Mouse (Mus musculus): ENCODE data around the gene Nckap5.

Gene Nckap5

DNA sequence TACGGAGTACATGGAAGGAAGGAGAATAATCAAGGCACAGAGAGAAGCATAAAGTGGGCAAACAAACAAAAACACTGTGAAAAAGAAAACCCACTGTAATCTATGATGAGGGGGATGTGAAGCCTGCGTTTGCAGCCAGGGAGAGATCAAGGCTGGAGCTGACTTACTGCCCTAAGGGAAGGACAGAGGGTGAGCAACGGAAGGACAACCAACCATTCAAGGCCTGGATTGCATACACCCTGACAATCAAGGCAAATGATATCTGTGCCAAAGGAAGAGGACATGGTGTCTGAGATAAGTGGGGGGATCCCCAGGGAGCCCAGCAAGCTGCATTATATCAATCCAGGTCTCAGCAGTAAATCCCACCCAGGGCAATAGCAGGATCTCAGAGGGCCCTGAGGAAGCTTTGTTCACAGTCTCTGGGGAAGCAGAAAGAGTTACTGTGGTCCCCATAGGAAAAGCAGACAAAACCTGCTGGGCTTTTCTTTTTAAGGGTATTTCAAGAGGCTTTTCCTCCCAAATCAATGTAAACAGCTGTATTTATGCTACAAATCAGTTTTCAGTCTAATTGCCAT is 265.4 kb downstream of the Nckap5 start:
- DNase-seq (ENCODE audit: low read depth, low spot score): no peak

DNA sequence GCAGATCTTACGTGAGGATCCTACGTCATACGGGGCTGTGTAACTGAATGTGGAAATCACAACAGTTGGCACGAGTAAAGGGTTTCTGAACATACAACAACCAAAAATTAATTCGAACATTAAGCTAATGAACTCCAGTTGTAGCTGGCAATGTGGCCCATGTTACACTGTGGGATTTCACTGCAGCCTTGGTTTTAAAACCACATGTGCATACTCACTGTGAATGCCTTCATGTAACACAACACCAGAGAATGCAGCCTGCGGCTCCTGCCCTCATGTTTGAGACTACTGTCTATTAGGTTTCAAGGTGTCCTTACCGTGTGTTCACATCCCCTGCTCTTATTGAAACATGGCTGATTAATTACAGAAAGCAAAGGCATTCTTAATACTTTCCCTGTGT is 269.7 kb downstream of the Nckap5 start:
- DNase-seq (ENCODE audit: low read depth, low spot score): no peak

DNA sequence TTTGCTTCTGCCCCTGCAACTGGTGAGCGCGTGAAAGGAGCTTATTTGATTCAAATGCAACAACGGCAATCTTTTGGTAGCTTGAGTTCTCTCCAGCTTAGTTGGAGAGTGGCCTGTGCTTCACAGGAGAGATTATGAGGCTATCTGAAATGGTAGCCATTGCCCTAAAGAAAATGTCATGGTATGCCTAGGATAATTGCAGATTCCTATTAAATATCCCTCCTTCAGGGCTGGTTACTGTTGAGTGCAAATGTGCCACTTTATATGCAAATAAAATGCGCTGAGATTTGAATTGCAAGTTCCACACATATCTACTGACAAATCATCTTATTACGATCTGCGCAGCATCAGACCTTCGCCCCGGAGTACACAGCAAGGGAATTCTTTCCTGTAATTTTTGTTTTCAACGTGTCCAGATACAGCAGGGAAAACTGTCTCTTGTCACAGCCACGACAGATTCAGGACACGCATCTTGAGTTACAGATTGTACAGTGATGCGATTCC is 272.8 kb downstream of the Nckap5 start:
- no peak for DNase-seq (ENCODE audit: low read depth, low spot score)

DNA sequence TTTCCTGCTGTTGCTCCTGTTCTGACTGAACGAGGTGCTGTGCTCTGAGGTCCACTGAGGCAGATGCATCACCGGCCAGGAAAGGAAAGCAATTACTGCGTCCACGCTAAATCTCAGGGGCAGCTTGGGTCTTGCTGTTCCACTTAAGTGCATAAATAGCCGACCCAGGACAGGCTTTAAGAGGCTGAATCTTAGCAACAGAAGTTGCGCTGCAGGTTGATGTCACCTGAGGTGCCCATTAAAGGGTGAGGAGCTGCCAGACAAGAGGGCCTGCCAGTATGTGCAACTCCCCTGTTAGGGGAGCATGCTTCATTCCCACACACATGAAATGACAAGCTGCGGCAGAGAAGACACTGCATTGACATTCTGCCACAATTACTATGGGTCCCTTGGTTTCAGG is 282.6 kb downstream of the Nckap5 start:
- DNase-seq (ENCODE audit: low read depth, low spot score): no peak

DNA sequence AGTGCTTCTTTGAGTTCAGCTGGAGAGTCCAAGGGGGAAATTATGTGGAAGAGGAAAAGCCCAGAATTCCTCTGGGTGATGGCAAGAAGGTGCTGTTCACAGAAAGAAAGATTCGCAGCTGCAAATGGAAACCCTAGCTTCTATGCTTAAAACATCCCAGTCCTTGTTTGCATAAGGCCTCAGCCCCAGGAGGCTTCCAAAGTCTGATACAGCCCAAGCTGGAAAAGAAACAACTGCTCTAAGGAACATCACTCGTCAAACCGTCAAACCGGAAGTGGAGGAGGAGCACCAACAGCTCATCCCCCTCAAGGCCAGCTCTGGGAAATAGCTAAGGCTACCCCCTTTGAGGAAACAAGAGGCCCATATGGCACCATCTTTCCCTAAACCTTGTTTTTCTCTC is 286.1 kb downstream of the Nckap5 start:
- no peak for DNase-seq (ENCODE audit: low read depth, low spot score)

DNA sequence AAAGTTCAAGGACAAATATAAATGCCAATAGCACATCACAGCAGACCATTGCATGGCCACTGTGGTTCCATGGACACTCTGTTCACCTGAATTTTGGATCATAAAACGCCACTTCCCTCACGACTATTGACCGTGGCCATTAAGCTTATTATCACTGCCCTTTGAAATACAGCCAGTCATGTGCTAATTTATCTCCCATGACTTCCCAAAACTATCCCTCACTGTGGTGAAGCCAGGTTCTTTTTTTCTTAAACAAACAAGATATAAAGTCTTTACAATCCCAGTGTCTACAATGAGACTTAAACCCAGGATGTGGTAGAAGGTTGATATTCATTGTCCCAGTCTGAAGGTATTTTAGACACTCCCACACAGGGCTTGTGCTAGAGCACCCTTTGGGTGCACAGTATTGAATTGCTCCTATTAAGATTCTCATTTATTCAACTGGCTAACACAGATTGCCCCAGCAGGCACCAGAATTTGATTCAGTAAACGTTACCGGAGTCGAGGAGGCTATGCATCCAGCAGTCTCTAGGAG is 293.3 kb downstream of the Nckap5 start:
- no peak for DNase-seq (ENCODE audit: low read depth, low spot score)

DNA sequence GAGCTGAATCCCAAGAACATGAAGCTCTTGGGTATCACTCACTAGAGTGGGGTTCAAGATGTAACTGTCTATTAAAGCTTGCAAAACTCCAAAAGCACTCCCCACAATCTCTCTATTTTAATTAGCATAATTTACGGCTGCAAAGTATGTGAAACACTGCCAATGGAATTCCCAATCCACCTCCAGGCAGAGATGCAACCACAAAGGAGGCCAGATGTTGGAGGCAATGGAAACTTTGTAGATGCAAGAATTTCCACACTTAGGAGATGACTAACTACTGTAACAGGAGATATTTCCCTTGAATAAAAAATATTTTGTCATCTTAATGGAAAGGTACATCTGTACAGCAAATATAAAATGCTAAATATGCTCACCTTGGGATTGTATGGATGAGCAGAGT is 295.1 kb downstream of the Nckap5 start:
- DNase-seq (ENCODE audit: low read depth, low spot score): no peak

DNA sequence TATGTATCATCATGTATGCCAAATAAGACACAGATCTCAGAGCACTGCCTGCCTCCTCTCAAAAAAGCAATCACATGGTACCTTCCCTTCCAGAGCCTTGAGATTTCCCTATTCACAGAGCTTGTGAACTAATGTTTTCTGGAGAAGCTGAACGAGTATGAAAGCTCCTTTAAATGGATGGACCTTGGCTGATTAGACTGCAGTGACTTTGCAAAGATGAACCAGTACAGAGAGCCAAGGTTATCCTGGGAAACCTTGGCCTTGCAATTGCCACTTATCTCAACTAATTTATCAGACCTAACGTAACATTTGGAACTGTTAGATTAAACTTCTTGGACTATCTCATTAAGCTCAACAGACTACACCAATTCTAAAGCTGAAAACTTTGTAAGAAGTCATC is 296.6 kb downstream of the Nckap5 start:
- DNase-seq (ENCODE audit: low read depth, low spot score): no peak

DNA sequence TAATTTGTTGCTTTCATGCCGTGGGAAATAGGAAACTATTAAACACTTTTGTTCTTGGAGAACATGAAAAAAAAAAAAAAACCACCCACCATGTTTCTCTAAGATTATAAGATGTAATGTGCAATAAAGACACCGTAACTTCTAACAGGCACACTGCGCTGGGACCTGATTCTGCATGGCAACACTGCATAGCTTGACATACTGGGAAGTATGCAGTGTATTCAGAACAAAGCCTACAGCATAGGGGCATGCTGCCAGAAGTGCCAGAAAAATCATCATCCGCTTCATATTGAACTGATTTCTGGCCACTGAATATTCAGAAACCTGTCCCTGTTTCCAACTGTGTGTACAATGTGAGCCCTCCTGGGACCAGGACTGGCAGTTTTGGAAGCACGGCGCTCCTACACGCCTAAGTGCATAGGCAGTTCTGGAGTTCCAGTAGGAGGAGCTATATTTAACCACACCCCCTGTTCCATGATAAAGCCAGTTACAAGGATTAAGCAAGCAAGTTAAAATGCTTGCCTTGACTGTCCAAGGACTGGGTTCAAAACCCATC is 302.5 kb downstream of the Nckap5 start:
- peak; percentile 5 for DNase-seq (ENCODE audit: low read depth, low spot score)

DNA sequence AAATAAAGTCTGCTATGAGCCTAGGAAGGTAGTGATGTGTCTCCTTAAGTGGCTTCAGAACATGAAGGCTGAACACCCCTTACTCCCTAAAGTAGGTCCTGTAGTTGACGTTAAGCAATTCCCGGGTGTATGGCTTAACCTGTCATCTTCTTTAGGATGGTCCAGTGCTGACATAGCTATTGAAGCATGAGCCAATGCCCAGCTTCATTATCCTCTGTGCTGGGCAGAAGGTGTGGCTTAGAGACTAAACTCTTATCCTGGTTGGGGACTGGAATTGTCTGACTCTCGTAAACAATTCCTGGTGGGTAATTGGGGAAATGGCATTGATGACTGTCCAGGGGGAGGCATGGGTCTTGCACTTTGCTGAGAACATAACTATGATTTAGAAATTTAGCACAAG is 312.5 kb downstream of the Nckap5 start:
- DNase-seq (ENCODE audit: low read depth, low spot score): no peak

DNA sequence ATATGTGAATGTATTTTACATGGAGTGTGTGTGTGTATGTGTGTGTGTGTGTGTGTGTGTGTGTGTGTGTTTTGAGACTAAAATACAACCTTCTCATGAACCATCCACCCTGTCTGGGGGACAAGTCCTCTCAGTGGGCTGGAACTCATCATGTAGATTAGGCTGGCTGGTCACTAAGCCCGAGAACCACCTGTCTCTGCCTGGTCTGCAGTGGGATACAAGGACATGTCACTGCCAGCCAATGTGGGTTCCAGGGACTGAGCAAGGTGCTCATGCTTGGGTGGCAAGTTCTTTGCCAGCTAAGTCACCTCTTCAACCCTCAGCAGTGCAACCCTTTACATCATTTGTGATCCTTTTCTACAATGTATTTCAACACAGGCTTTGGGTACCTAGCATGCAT is 313.2 kb downstream of the Nckap5 start:
- DNase-seq (ENCODE audit: low read depth, low spot score): no peak

DNA sequence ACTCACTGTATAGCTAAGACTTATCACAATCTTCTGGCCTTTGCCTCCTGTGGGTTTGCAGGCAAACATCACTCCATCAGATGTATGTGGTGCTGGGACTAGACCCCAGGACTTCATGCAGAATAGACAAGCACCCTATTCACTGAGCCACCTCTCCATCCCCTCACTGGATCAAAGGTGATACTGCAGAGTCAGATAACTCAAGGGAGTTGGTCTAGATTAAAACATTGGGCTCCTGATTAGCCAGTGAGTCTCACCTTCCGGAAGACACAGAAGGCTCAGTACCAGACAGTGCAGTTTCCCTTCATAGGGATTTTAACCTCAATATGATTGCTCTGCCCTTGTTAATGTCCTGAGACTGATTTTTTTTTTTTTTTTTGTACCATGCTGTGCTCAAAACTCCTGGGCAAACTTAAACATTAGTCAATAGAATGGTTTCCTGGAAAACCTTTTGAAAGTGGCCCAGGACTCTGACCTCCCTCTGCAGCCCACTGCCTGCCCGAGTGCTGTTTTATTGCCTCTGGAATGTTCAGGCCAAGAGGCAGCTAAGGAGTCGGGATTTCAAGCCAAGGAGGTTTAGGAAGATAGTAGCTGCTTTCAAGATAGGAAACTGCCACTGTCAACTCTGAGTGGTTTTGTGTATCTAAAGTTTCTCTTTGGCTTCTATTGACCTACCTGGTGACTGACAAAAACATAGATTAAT is 315.4 kb downstream of the Nckap5 start:
- DNase-seq (ENCODE audit: low read depth, low spot score): no peak

DNA sequence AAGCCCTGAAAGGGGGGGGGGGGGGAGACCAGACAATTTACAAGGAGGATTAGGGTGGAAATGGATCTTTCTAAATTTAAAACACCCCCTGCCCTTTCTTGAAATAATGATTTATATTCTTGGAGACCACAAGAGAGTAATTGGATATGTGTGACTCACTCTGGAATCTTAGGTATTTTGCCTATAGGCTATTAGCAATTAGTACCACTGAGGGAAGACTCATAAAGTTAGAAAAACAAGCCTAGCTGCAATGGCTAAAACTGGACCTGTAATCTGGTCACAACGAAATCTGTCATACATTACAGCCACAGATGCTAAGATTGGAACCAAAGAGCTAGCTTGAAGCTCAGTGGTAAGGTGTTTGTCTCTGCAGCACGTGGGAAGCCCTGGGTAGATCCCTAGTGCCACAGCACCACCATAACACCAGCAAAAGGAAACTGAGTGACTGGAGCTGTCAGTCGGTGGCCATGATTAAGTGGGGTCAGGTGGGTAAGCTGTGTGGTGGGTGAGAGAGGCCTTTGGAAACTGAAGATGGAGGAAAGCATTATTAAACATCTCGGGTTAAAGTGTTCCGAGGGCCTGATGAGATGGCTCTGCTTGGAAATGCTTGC is 318.7 kb downstream of the Nckap5 start:
- no peak for DNase-seq (ENCODE audit: low read depth, low spot score)

DNA sequence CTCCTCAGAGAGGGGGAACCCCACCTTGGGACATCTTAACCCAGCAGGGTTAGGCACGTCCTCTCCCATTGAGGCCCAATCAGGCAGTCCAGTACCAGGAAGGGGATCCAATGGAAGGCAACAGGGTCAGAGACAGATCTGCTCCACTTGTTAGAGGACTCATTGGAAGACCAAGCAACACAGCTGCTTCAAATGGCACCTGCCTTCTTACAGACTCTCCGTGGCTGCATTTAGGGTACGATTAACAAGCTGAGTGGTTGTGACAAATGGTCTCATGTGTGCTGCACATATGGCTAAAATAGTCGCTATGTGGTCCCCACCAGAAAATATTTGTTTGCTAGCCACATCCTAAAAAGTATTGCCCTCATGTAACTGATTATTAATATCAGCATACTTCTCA is 325.9 kb downstream of the Nckap5 start:
- DNase-seq (ENCODE audit: low read depth, low spot score): no peak

DNA sequence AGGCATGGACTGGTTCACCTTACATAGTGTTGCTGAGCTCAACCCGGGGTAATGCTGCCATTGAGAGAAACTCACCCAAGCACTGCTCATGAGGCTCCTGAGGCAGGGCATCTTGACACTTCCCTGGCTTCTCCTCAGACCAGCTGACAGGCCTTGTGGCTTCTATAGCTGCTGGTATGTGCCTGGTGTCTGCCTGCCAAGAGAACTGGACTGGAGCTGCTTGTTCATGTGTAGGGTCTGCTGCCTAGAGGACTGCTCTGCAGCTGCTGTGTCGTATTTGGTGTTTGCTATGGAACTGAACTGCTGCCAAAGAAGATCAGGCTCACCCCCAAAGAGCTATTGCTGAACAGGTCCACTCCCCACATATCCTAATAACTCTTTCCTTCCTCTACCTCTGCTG is 327.9 kb downstream of the Nckap5 start:
- DNase-seq (ENCODE audit: low read depth, low spot score): no peak

DNA sequence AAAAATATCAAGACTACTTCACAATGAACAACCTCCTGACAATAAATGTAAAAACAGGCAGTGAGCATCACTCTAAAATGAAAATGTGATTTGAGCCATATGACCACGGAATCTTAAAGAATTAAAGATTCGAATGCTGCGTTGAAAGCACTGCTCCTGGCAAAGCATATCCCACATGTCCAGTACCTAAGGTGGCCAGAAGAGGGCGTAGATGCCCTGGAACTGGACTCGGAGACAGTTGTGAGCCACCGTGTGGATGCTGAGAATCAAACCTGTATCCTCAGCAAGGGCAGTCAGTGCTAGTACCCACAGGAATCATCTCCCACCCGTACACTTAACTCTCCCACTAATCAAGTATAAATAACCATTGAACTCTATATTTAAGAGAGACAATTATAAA is 333.9 kb downstream of the Nckap5 start:
- DNase-seq (ENCODE audit: low read depth, low spot score): peak; percentile 68

DNA sequence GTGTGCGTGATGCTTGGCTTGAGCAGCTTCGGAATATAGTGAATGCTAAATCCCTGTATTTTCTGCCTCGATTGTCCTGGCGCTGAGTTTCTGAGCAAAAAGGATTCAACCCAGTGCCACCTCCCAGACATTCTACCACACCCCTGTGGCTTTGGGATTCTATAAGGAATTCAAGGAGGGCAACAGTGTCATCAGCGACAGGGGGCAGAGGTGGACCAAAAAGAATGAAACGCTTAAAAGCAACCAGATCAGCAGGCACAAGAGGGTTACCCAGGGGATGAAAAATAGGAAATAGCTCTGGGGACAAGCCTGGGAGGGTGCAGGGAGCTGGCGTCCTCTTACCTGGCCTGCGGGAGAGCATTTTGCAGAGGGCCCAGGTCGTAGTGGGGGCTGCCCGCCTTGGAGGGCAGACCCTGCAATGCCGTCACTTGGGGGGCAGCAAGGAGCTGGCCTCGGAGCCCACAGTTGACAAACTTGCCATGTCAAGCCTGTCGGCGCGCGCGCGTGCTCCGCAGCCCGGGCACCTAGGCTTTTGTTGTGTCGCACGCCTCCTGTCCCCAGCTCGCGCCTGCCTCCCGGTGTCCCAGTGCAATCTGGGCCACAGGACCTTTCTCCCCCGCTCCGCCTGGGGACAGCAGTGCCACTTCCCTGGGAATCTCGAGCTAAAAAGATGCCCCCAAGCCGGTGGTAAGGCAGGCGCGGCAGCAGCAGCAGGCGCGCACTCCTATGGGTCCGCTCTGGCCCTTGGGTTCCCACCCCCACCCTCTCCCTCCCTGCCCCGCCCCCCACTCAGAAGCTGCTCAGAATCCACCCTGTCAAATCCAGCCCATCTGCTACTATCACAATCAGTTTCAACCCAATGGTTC is 338.2 kb downstream of the Nckap5 start:
- peak; percentile 21 for DNase-seq (ENCODE audit: low read depth, low spot score)

DNA sequence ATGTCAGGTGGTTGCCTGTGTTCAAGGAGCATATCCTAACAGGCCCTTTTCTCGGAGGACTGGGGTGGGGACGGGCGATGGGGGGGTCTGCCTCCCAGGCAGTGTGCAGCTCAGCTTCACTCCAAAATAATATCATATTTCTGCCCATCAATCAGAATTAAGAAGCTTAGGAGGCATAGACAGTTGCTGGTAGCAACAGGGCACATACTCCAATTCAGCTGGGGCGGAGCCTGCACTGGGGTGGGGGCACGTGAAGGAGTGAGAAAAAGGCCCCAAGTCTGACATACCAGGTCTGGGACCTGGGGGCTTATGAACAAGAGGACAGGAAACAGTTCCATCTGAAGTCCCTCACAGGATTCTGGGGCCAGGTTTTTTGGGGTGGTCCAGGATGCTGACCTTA is 339.2 kb downstream of the Nckap5 start:
- no peak for DNase-seq (ENCODE audit: low read depth, low spot score)

DNA sequence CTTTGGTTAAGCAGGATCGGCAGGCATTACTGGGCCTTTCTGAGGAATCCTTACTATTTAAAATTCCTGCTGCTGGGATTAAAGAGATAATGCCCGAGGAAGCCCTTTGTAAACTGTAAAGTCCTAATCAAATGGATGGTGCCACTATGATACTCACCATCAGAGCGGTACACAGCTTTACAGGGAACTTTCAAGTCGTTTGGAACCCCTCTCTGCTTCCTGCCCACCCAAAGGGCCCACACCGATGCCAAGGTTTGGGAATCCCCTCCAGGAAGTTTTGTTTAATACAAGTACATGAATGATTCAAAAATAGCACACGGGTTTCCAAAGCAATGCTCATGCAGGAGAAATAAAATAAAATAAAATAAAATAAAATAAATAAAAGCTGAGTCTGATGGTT is 340.3 kb downstream of the Nckap5 start:
- no peak for DNase-seq (ENCODE audit: low read depth, low spot score)

DNA sequence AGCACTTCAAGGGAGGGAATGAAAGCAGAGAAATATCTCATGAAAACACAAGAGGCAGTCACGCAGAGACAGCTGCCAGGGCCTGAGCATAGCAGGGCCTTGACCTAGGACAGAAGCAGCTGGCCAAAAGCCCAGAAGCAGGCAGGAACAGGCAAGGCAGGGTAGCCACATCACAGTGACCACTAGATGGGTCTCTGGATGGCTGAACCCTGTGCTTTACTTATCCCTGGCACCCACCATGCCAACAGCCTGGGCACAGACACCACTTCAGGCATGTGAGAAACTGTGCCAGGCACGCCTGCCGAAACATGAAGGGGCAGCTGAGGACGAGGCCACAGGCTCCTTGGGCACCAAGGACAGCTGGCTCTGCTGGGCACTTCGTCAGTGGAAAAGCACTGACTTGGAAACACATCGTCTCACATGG is 345.9 kb downstream of the Nckap5 start:
- no peak for DNase-seq (ENCODE audit: low read depth, low spot score)

DNA sequence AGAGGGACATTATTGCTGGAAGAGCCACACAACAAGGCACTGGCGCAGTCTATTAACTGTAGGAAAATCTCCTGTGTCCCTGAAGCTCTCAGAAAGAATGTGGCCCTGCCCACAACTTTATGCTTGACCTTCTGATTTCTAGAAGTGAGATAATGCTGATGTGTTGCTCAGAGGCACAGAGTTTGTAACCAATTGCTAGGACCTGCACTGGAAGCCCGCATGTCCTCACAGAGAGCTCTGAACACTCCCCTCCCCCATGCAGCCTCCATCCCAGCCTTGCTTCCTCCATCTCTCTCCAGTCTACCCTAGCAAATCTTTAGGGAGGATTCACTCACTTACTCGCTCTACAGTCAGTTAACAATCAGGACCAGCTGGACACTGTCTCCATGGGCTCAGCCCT is 346.9 kb downstream of the Nckap5 start:
- DNase-seq (ENCODE audit: low read depth, low spot score): no peak

Data from ES-CJ7 (cell line).